Mouse (Mus musculus): ENCODE measurements around the gene 4833427G06Rik.

4833427G06Rik gene

GRCm38 (mm10) chr9:51101756-51102425, at the start of gene 4833427G06Rik:
Gene 4833427G06Rik (minus strand): TSS chr9:51102078.
- no peak for TF ChIP-seq GATA4 (IDR thresholded peaks at IDR 0.05; ENCODE audit: insufficient replicate concordance, low read length)

DNA sequence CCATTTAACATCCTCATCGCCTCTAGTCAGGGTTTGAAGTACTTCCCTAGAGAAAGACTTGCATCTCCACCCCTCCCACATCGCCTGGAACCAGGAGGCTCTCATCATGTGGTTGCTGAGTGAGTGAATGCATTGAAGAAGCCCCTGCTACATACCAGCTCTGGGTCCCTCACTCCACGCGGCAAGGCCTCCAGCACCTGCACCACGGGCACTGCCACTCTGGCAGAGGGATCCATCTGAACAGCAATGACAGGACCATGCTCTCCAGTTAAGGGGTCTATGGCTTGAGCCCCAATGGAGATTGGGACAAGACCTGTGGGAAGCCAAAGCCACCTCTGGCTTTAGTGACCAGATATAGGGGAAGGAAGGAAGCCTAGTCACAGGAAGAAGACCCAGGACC, 45.4 kb upstream of the 4833427G06Rik start:
- TF ChIP-seq GATA4 (IDR thresholded peaks at IDR 0.05; ENCODE audit: insufficient replicate concordance, low read length), result no peak

GRCm38 (mm10) chr9:51146496-51146895, 44.6 kb upstream of the 4833427G06Rik start:
- TF ChIP-seq GATA4 (IDR thresholded peaks at IDR 0.05; ENCODE audit: insufficient replicate concordance, low read length), result no peak

DNA sequence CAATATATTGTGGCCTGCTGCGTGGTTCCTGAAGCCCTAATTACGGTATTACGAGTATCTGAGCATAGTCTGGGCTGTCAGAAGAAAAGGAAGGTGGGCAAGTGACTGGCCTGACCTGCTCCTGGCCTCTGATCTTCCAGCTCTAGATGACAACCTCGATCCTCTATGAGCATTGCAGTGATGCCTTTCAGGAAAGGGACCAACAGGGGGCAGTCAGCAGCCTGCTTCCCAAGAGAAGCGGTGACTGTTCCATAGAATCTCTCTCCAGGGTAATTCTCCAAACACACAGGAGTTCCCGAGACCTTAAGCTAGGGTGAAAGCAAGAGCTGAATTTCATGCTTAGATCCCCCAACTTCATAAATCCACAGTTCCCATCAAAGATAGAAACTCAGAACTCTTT, 42.3 kb upstream of the 4833427G06Rik start:
- TF ChIP-seq GATA4 (IDR thresholded peaks at IDR 0.05; ENCODE audit: insufficient replicate concordance, low read length), result no peak

DNA sequence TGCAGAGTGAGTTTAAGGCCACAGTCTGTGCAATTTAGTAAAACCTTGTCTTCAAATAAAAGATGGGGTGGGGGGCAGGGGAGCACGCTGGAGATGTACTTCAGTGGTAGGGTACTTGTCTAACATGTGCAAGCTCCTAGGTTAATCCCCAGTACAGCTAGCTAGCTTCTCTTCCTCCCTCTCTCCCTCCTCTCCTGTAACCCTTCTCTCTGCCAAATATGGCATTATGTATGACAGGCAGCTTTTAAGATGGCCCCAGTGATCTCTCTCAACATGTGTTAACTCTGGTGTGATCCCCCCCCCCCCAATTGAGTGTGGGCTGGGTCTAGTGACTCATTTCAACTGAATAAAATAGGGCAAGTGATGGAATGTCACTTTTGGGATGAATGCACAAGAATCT, 41.6 kb upstream of the 4833427G06Rik start:
- no peak for TF ChIP-seq GATA4 (IDR thresholded peaks at IDR 0.05; ENCODE audit: insufficient replicate concordance, low read length)

DNA sequence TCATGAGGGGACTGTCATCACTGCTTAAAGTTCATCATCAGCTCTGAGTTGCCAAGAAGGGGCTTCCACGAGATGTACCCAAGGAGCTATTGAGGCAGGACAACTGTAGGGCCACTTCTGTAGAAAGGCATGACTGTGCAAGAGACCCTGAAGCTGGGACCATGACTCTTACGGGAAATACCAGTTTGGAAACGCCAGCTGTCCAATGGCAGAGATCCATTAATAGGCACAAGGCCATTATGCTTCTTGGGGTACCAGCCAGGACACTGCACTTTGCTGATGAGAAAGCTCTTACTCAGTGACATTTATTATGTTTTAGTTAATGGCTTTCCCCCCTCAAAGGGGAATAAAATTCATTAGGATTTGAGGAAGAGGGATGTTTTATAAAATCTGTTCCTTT, 38.8 kb upstream of the 4833427G06Rik start:
- no peak for TF ChIP-seq GATA4 (IDR thresholded peaks at IDR 0.05; ENCODE audit: insufficient replicate concordance, low read length)

GRCm38 (mm10) chr9:51138301-51138700, 36.4 kb upstream of the 4833427G06Rik start:
- no peak for TF ChIP-seq GATA4 (IDR thresholded peaks at IDR 0.05; ENCODE audit: insufficient replicate concordance, low read length)

- TF ChIP-seq GATA4 (IDR thresholded peaks at IDR 0.05; ENCODE audit: insufficient replicate concordance, low read length), result no peak
Observed at GRCm38 (mm10) chr9:51137836-51138235, 36.0 kb upstream of the 4833427G06Rik start.

DNA sequence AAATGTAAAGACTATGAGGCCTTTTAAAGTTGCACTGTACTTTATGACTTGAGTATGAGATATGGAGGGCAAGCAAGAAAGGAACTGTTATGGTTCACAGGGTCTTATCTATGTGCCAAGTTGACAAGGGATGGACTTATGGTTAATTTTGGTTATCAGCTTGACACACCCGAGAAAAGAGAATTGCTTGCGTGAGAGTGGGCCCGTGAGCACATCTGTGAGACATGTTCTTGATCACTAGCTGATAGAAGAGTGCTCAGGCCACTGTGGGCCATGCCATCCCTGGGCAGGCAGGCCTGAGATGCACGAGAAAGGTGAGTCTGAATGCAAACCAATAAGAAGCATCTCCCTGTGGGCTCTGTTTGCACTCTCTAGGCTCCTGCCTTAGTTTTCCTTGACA, 35.6 kb upstream of the 4833427G06Rik start:
- no peak for TF ChIP-seq GATA4 (IDR thresholded peaks at IDR 0.05; ENCODE audit: insufficient replicate concordance, low read length)

- TF ChIP-seq GATA4 (IDR thresholded peaks at IDR 0.05; ENCODE audit: insufficient replicate concordance, low read length), result no peak
Observed at GRCm38 (mm10) chr9:51136985-51137384, 35.1 kb upstream of the 4833427G06Rik start.

- TF ChIP-seq GATA4 (IDR thresholded peaks at IDR 0.05; ENCODE audit: insufficient replicate concordance, low read length), result no peak
Observed at GRCm38 (mm10) chr9:51114767-51115166, 12.9 kb upstream of the 4833427G06Rik start.

DNA sequence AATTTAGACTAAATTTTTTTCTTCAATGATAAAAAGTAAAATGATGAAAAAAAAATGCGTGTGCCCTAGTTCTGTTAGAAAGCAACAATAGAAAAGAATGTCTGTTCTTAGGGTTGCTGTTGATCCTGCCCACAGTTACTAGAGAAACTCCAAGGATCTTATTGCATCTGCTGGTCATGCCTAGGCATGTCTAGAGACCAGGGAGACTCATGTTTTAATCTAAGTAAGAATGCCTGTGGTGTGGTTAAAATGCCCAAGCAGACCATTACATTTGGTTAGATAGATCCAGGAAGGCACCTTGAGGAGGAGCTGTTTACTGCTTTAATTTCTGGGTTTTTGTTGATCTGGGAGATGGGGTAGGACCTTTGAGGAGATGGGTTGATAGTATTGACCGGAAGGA, 3.9 kb upstream of the 4833427G06Rik start:
- TF ChIP-seq GATA4 (IDR thresholded peaks at IDR 0.05; ENCODE audit: insufficient replicate concordance, low read length), result no peak

DNA sequence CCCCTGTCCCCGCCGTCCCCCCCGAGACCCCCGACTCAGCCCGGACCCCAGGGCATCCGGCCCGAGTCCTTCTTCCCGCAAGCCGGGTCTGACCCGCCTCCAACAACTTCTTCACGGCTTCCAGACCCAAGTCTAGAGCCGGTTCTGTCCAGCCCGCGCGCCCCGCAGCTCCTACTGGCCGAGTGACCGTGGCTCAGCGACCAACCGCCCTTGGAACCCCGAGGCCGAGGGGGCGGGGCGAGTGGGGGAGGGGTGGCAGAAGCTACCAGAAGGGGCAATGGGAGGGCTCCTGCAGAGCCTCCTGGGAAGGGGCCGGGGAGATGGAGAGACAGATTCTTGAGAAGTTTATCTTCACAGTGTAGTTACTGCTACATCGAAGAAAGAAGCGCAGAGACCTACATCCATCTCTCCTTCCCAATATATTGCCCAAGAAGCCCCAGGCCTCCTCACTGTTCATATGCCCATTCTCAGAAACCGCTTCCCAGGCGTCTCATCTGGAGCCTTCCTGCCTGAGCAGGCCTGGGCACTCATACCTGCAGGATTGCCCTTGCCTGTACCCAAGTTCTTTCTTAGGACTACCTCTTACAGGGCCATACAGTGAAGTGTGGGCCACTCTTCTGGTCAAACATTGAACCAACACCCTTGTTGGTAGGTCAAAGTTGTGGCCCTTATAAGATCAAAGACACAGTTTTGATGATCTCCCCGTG, 2.1 kb upstream of the 4833427G06Rik start:
- no peak for TF ChIP-seq GATA4 (IDR thresholded peaks at IDR 0.05; ENCODE audit: insufficient replicate concordance, low read length)

DNA sequence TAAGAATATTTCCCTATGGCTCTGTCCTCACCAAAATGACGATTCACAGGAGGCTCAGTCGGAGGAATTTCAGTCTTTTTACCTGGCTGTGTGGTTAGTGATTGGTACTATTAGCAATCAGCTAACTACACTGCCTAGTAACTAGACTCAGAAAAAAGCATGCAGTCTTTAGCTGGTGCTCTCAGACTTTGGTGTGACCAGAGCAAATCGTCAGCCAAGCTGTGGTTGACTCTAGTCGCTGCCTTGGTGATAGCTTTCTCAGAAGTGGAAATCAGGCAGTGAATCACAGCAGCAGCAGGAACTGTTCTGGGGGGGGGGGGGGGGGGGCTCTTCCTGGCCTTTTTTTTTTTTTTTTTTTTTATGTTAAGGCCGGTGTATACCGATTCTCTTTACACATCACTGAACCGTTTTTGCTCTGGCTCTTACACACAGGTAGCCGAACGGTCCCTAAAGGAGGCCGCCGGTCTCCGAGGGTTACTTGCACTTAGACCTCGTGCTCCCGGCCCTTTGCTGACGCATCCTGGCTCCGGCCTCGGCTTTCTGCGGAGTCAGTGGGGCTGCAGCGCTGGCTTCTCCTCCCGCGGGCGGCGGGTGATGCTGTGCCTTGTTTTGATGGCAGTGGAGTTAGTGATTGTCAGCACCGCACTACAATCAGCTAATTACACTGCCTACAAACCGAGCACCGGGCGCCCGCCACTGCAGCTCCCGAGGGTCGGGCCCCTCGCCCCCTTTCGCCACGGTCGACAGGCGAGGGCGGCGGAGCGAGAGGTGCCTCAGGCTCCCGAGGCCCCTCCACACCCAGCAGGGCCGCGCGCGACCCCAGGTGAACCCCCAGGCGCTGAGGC, 1.3 kb upstream of the 4833427G06Rik start:
- TF ChIP-seq GATA4 (IDR thresholded peaks at IDR 0.05; ENCODE audit: insufficient replicate concordance, low read length), result no peak

DNA sequence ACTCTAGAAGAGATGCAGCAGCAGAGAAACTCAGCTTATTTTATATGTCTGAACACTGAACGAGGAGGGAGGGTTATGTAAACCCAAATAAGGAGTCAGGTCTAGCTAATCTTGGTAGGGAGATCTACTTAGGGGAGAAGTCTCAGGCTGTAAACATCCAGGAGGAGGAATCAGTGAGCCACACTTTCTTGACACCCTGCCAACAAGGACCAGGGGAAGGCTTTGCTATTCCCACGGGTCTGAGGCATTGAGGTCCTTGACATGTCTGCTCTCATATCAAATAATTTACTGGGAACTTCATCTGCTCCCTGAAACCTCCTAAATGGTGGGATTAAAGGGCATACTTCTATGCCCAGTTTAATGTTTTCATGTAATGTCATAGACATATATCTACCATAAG, 5.6 kb downstream of the 4833427G06Rik start:
- no peak for TF ChIP-seq GATA4 (IDR thresholded peaks at IDR 0.05; ENCODE audit: insufficient replicate concordance, low read length)

DNA sequence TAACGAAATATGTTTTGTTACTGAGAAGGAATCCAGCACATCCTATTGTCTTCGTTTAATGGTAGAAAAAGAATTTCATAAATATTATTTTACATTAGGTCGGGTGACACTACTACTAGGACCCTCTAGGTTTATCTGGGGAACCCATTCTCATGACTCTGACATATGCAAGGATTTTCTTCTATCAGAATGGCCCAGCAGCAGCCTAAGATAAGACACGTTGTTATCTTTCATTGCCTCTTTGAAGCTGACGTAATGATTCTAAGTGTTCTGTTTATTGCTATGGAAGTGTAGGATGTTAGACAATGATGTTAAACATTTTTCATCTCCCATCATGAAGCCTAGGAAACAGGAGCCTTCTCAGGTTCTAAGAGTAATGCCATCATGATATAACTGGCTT, 8.2 kb downstream of the 4833427G06Rik start:
- TF ChIP-seq GATA4 (IDR thresholded peaks at IDR 0.05; ENCODE audit: insufficient replicate concordance, low read length), result no peak

Measured in liver, adult (tissue).